Mouse (Mus musculus) lung, postnatal 25 days (tissue): ENCODE measurements around the gene Zbtb25.
A peak's percentile ranks its signal among the peaks of the same experiment; 100 is the strongest.

Experiments used
- DNase-seq: peaks from one replicate; pipeline ENCODE4 v3.0.0; 2022; ENCODE audit warnings: low spot score

Zbtb25 gene

DNA sequence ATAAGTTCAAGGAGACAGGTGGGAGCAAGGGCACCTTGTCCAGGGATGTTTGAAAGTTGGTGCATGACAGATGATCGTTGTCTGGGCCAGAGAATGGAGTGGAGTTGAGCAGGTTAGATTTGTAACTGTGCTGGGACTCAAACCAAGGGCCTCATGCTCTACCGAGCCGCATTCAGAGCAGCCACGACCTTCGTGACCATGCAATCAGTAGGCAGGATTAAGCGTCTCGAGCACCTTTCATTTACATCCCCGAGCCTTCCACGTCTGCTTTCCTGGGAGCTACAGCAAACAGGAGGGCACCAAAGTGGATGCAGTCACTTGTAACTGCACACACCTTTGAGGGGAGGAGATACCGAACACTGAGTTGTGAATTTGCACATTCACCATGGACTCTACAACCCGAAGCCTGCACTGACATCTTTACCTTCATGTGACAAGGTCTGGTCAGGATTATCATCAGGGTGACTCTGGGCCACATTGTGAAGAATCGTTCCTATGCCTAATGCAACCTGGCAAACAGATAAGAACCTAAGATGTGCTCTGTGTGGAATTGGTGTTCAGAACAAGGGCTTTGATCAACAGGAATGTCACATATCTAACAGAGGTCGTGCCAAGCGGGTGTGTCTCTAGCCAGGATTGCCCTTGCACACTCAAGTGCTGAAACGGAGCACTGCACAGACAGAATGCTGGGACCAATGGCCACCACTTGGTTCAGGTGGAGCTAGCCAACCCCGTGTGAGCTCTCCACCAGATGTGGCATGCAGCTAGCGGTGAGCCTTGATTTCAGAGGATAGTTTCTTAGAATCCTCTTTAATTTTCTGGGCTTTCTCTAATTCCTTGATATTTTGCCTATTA, 33.1 kb downstream of the Zbtb25 start:
- no peak for DNase-seq

GRCm38 (mm10) chr12:76335641-76336040, 33.8 kb downstream of the Zbtb25 start:
- DNase-seq, result no peak

DNA sequence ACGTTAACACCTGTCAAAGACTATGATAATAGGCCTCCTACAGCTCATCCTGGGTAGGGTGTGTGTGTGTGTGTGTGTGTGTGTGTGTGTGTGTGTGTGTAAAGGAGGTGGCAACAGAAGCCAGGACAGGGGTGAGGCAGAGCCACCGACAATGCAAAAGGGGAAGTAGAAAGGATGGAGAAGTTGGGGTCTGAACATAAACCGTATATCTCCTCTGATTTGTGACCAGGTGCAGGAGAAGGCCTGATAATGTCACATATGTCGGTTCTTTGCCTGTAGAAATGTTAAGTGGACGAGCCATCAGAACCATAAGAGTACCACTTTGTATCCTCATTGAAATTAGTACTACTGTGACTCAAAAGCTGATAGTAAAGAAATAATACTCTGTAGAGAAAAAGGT, 35.7 kb downstream of the Zbtb25 start:
- DNase-seq, result no peak

DNA sequence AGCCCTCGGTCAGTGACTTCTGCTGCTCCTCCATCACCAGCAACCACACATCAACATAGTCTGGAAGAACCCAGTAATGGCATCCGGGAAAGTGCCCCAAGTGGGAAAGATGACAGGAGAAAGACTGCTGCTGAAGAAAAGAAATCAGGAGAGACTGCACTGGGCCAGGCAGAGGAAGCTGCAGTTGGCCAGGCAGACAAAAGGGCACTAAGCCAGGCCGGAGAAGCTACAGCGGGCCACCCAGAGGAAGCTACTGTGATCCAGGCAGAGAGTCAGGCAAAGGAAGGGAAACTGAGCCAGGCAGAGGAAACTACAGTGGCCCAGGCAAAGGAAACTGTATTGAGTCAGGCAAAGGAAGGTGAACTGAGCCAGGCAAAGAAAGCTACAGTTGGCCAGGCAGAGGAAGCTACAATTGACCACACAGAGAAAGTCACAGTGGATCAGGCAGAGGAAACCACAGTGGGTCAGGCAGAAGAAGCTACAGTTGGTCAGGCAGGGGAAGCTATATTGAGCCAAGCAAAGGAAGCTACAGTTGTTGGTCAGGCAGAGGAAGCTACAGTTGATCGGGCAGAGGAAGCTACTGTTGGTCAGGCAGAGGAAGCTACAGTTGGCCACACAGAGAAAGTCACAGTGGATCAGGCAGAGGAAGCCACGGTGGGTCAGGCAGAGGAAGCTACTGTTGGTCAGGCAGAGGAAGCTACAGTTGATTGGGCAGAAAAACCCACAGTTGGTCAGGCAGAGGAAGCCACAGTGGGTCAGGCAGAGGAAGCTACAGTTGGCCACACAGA, 40.6 kb downstream of the Zbtb25 start:
- DNase-seq, result no peak

- peak; percentile 41 for DNase-seq
Observed at GRCm38 (mm10) chr12:76326437-76327220, 42.8 kb downstream of the Zbtb25 start.

- DNase-seq, result peak; percentile 36
Observed at GRCm38 (mm10) chr12:76324679-76325431, 44.5 kb downstream of the Zbtb25 start, which contains the start of gene Akap5. Gene Akap5 (plus strand): TSS chr12:76324891.

GRCm38 (mm10) chr12:76318282-76319212, 50.9 kb downstream of the Zbtb25 start:
- DNase-seq, result peak; percentile 69

DNA sequence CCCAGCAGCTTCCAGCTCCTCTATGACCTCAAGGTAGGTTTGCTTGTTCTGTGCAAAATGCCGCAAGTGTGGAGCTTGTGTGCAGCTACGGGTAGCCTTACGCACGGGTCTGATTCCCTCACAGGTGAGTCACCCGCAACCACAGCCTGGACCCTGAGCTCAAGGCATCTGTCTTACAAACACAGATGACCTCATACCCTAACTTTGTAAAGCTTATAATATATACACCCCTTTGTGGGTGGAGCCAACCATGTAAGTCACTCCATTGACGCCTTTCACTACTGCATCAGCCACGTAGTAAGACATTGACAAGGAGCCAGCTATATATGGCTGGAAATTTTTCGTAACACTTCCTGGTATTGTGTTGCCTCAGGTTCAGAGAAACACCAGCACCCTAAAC, 57.5 kb downstream of the Zbtb25 start:
- no peak for DNase-seq

GRCm38 (mm10) chr12:76311227-76311626, 58.2 kb downstream of the Zbtb25 start:
- no peak for DNase-seq

DNA sequence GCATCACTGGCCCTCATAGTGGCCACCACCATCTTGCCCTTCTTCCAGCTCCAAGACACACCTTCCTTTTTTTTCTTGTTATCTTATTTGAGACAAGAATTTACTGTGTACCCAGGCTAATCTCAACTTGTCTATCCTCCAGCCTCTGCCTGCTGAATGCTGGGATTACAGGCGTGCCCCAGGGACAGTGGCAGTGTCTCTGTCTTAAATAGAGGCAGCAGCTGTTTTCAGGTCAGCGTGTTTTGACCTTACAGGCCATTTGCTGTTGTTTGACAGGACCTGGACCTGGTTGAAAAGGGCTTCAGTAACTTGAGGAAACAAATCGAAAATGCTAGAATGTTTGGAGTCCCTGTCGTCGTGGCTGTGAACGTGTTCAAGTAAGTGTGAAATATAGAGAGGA, 58.8 kb downstream of the Zbtb25 start:
- DNase-seq, result no peak

GRCm38 (mm10) chr12:76310007-76310406, 59.4 kb downstream of the Zbtb25 start:
- DNase-seq, result peak; percentile 41

- no peak for DNase-seq
Observed at GRCm38 (mm10) chr12:76308436-76308835, 61.0 kb downstream of the Zbtb25 start.

GRCm38 (mm10) chr12:76307964-76308363, 61.4 kb downstream of the Zbtb25 start:
- peak; percentile 53 for DNase-seq

- DNase-seq, result no peak
Observed at GRCm38 (mm10) chr12:76306852-76307561, 62.4 kb downstream of the Zbtb25 start.

DNA sequence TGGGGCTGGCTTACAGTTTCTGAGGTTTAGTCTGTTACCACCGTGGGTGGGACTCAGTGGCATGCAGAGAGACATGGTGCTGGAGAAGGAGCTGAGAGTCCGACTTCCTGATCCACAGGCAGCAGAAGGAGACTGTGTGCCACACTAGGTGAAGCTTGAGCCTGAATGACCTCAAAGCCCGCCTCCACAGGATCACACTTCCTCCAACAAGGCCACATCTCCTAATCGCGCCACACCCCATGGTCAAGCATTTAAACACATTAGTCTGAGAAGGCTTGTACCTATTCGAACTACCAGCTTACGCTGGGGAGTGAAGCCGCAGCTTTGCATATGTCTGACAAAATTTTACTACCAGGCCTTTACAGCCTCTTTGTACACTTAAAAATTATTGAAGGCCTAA, 64.3 kb downstream of the Zbtb25 start:
- peak; percentile 26 for DNase-seq

GRCm38 (mm10) chr12:76304199-76304598, 65.2 kb downstream of the Zbtb25 start:
- DNase-seq, result no peak

DNA sequence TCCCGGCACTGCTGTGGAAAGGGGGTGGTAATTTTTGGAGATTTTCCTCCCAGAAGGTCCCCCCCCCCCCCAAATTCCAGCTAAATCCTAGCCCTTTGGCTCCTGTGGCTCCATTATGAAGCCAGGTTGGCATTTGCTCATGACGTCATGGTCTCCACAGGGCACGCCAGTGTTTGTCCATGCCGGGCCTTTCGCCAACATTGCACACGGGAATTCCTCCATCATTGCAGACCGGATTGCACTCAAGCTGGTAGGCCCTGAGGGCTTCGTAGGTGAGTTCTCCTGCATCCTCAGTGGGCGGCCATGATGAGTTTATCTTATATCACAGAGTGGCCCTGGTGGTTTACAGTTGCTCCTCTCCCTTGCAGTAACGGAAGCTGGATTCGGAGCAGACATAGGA, 65.9 kb downstream of the Zbtb25 start:
- peak; percentile 59 for DNase-seq

DNA sequence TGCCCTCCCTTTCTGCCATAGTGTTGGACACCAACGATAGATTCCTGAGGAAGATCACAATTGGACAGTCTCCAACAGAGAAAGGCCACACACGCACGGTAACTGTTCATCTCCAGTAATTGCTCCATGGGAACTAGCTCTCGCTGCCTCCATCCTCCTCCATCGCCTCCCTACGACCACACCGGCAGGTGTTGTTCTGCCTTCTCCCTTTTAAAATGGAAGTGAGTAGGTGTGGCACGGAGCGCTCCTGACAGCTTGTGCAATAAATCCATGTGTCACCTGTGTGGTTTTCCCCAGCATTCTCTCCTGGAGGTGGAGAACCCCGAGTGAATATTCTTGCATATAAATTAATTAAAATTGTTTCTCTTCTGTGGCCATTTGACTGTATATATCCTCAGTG, 69.0 kb downstream of the Zbtb25 start:
- no peak for DNase-seq

DNA sequence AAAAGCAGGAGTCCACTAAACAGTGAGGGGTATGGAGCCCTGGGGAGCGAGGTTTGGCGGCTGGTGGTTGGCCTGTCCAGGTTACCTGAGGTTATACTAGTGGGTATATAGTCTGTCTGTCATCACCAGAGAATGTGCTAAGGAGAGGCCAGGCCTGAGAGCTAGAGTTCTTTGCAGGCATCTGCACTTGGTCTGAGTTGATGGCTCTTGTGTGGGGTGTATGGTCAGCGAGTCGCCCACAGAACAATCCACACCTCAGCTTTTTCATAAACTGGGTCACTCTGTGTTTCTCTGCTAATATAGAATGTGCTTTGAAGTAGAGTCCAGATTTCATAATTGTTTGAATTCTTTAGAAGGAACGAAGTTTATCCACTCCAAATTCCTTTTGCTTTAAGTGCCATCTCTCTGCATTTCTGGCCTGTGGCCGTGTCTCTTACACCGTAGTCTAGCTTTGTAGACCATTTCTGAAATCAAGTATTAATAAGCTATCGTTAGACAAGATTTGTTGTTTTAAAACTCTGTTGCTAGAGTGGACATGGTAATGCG, 70.0 kb downstream of the Zbtb25 start:
- peak; percentile 75 for DNase-seq
